Mouse (Mus musculus): ENCODE results near the gene Tgm6. TPM values are rescaled to one million over a fixed set of nuclear protein-coding genes. Genes with fewer than 3 reads are reported as not detected.
A peak's percentile ranks its signal among the peaks of the same experiment; 100 is the strongest.

Gene Tgm6
- polyA plus RNA-seq (2014; fragmentation: Nextera tagmentation; extraction: Ambion mirVana): not detected in 2 replicates

GRCm38 (mm10) chr2:130112116-130112515 is at the start of gene Tgm6:
Gene Tgm6, plus strand, starts transcription at chr2:130112416.
- WGBS: 74% methylated on average over 4 of the region's 4 CpGs
- no peak within 1 kb of the TSS for H3K4me3 ChIP-seq (ENCODE audit: low read depth, low read length)
- H3K9ac ChIP-seq (ENCODE audit: low read length): no peak within 1 kb of the TSS
- no peak within 1 kb of the TSS for H3K27ac ChIP-seq (ENCODE audit: low read depth, low read length)
- H3K4me1 ChIP-seq (ENCODE audit: control insufficient read depth, insufficient read depth, low read length): no peaks in the 10 kb centered on the region
- no peaks in the 10 kb centered on the region for H3K36me3 ChIP-seq (ENCODE audit: control insufficient read depth, insufficient read depth, low read length)
- DNase-seq (ENCODE audit: low spot score) (no peak), ATAC-seq (ENCODE audit: insufficient read depth, low FRiP score, low TSS enrichment) (no peak)
- no peak within 1 kb of the TSS for H3K4me2 ChIP-seq (ENCODE audit: low read depth)
- no peaks in the 10 kb centered on the region for H3K9me3 ChIP-seq (ENCODE audit: control insufficient read depth, low read length)
- H3K27me3 ChIP-seq (ENCODE audit: control insufficient read depth, insufficient read depth, low read length): no peaks in the 10 kb centered on the region

GRCm38 (mm10) chr2:130068228-130068627 is 44.0 kb upstream of the Tgm6 start:
- H3K27ac ChIP-seq (ENCODE audit: low read depth, low read length): no peak overlapping the region
- WGBS: 25% methylated on average over 3 of the region's 3 CpGs
- peak; percentile 26 for DNase-seq (ENCODE audit: low spot score)
- H3K4me1 ChIP-seq (ENCODE audit: control insufficient read depth, insufficient read depth, low read length): no peaks in the 10 kb centered on the region
- H3K9me3 ChIP-seq (ENCODE audit: control insufficient read depth, low read length): no peaks in the 10 kb centered on the region
- no peak for ATAC-seq (ENCODE audit: insufficient read depth, low FRiP score, low TSS enrichment)
- no peak overlapping the region for H3K4me2 ChIP-seq (ENCODE audit: low read depth)
- no peaks in the 10 kb centered on the region for H3K36me3 ChIP-seq (ENCODE audit: control insufficient read depth, insufficient read depth, low read length)
- no peak overlapping the region for H3K9ac ChIP-seq (ENCODE audit: low read length)
- no peaks in the 10 kb centered on the region for H3K27me3 ChIP-seq (ENCODE audit: control insufficient read depth, insufficient read depth, low read length)
- no peak overlapping the region for H3K4me3 ChIP-seq (ENCODE audit: low read depth, low read length)

GRCm38 (mm10) chr2:130070396-130070795 is 41.8 kb upstream of the Tgm6 start:
- no peak for ATAC-seq (ENCODE audit: insufficient read depth, low FRiP score, low TSS enrichment)
- Histone ChIP-seq H3K36me3 (ENCODE audit: control insufficient read depth, insufficient read depth, low read length) (no peaks in the 10 kb centered on the region), H3K27me3 (ENCODE audit: control insufficient read depth, insufficient read depth, low read length) (no peaks in the 10 kb centered on the region), H3K4me2 (ENCODE audit: low read depth) (no peak overlapping the region), H3K4me3 (ENCODE audit: low read depth, low read length) (no peak overlapping the region), H3K9me3 (ENCODE audit: control insufficient read depth, low read length) (no peaks in the 10 kb centered on the region), H3K9ac (ENCODE audit: low read length) (no peak overlapping the region), H3K4me1 (ENCODE audit: control insufficient read depth, insufficient read depth, low read length) (no peaks in the 10 kb centered on the region), H3K27ac (ENCODE audit: low read depth, low read length) (no peak overlapping the region)
- DNase-seq (ENCODE audit: low spot score): no peak
- WGBS: 86% methylated on average over 2 of the region's 2 CpGs

- Histone ChIP-seq H3K4me3 (ENCODE audit: low read depth, low read length) (no peak overlapping the region), H3K27ac (ENCODE audit: low read depth, low read length) (no peak overlapping the region), H3K27me3 (ENCODE audit: control insufficient read depth, insufficient read depth, low read length) (no peaks in the 10 kb centered on the region), H3K36me3 (ENCODE audit: control insufficient read depth, insufficient read depth, low read length) (no peaks in the 10 kb centered on the region), H3K4me2 (ENCODE audit: low read depth) (no peak overlapping the region), H3K9ac (ENCODE audit: low read length) (no peak overlapping the region), H3K9me3 (ENCODE audit: control insufficient read depth, low read length) (no peaks in the 10 kb centered on the region), H3K4me1 (ENCODE audit: control insufficient read depth, insufficient read depth, low read length) (no peaks in the 10 kb centered on the region)
- 90% methylated on average over 4 of the region's 4 CpGs for WGBS
- ATAC-seq (ENCODE audit: insufficient read depth, low FRiP score, low TSS enrichment) (no peak), DNase-seq (ENCODE audit: low spot score) (no peak)
Observed at GRCm38 (mm10) chr2:130112804-130113203, 588 bp downstream of the Tgm6 start.

- Histone ChIP-seq H3K4me3 (ENCODE audit: low read depth, low read length) (no peak overlapping the region), H3K27me3 (ENCODE audit: control insufficient read depth, insufficient read depth, low read length) (no peaks in the 10 kb centered on the region), H3K27ac (ENCODE audit: low read depth, low read length) (no peak overlapping the region), H3K36me3 (ENCODE audit: control insufficient read depth, insufficient read depth, low read length) (no peaks in the 10 kb centered on the region), H3K9ac (ENCODE audit: low read length) (no peak overlapping the region), H3K4me2 (ENCODE audit: low read depth) (no peak overlapping the region), H3K4me1 (ENCODE audit: control insufficient read depth, insufficient read depth, low read length) (no peaks in the 10 kb centered on the region), H3K9me3 (ENCODE audit: control insufficient read depth, low read length) (no peaks in the 10 kb centered on the region)
- no peak for DNase-seq (ENCODE audit: low spot score)
- WGBS: 64% methylated on average over 3 of the region's 3 CpGs
- no peak for ATAC-seq (ENCODE audit: insufficient read depth, low FRiP score, low TSS enrichment)
Observed at GRCm38 (mm10) chr2:130113379-130113778, 1.2 kb downstream of the Tgm6 start.

GRCm38 (mm10) chr2:130118649-130119048 is 6.4 kb downstream of the Tgm6 start:
- WGBS: 75% methylated on average over 7 of the region's 7 CpGs

GRCm38 (mm10) chr2:130125279-130126059 is 13.3 kb downstream of the Tgm6 start:
- no peaks in the 10 kb centered on the region for H3K4me1 ChIP-seq (ENCODE audit: control insufficient read depth, insufficient read depth, low read length)
- ATAC-seq (ENCODE audit: insufficient read depth, low FRiP score, low TSS enrichment): no peak
- no peaks in the 10 kb centered on the region for H3K9me3 ChIP-seq (ENCODE audit: control insufficient read depth, low read length)
- WGBS: 71% methylated on average over 6 of the region's 6 CpGs
- no peak overlapping the region for H3K9ac ChIP-seq (ENCODE audit: low read length)
- H3K4me3 ChIP-seq (ENCODE audit: low read depth, low read length): no peak overlapping the region
- H3K27me3 ChIP-seq (ENCODE audit: control insufficient read depth, insufficient read depth, low read length): no peaks in the 10 kb centered on the region
- no peaks in the 10 kb centered on the region for H3K36me3 ChIP-seq (ENCODE audit: control insufficient read depth, insufficient read depth, low read length)
- no peak overlapping the region for H3K27ac ChIP-seq (ENCODE audit: low read depth, low read length)
- DNase-seq (ENCODE audit: low spot score): no peak
- no peak overlapping the region for H3K4me2 ChIP-seq (ENCODE audit: low read depth)

More at GRCm38 (mm10) chr2:130118649-130119048, 6.4 kb downstream of the Tgm6 start:
- ATAC-seq (ENCODE audit: insufficient read depth, low FRiP score, low TSS enrichment): no peak
- no peaks in the 10 kb centered on the region for H3K9me3 ChIP-seq (ENCODE audit: control insufficient read depth, low read length)
- H3K4me2 ChIP-seq (ENCODE audit: low read depth): no peak overlapping the region
- no peak overlapping the region for H3K4me3 ChIP-seq (ENCODE audit: low read depth, low read length)
- H3K4me1 ChIP-seq (ENCODE audit: control insufficient read depth, insufficient read depth, low read length): no peaks in the 10 kb centered on the region
- H3K36me3 ChIP-seq (ENCODE audit: control insufficient read depth, insufficient read depth, low read length): no peaks in the 10 kb centered on the region
- no peaks in the 10 kb centered on the region for H3K27me3 ChIP-seq (ENCODE audit: control insufficient read depth, insufficient read depth, low read length)
- no peak overlapping the region for H3K9ac ChIP-seq (ENCODE audit: low read length)
- no peak overlapping the region for H3K27ac ChIP-seq (ENCODE audit: low read depth, low read length)
- no peak for DNase-seq (ENCODE audit: low spot score)

GRCm38 (mm10) chr2:130126073-130126472 is 13.9 kb downstream of the Tgm6 start:
- Histone ChIP-seq H3K36me3 (ENCODE audit: control insufficient read depth, insufficient read depth, low read length) (no peaks in the 10 kb centered on the region), H3K4me3 (ENCODE audit: low read depth, low read length) (no peak overlapping the region), H3K9me3 (ENCODE audit: control insufficient read depth, low read length) (no peaks in the 10 kb centered on the region), H3K27me3 (ENCODE audit: control insufficient read depth, insufficient read depth, low read length) (no peaks in the 10 kb centered on the region), H3K27ac (ENCODE audit: low read depth, low read length) (no peak overlapping the region), H3K9ac (ENCODE audit: low read length) (no peak overlapping the region), H3K4me2 (ENCODE audit: low read depth) (no peak overlapping the region), H3K4me1 (ENCODE audit: control insufficient read depth, insufficient read depth, low read length) (no peaks in the 10 kb centered on the region)
- ATAC-seq (ENCODE audit: insufficient read depth, low FRiP score, low TSS enrichment) (no peak), DNase-seq (ENCODE audit: low spot score) (no peak)
- WGBS: 72% methylated on average over 1 of the region's 1 CpGs

GRCm38 (mm10) chr2:130129687-130130086 is 17.5 kb downstream of the Tgm6 start:
- 61% methylated on average over 1 of the region's 1 CpGs for WGBS
- no peak for ATAC-seq (ENCODE audit: insufficient read depth, low FRiP score, low TSS enrichment)
- no peaks in the 10 kb centered on the region for H3K36me3 ChIP-seq (ENCODE audit: control insufficient read depth, insufficient read depth, low read length)

More at GRCm38 (mm10) chr2:130129687-130130086, 17.5 kb downstream of the Tgm6 start:
- Histone ChIP-seq H3K4me3 (ENCODE audit: low read depth, low read length) (no peak overlapping the region), H3K4me2 (ENCODE audit: low read depth) (no peak overlapping the region), H3K27me3 (ENCODE audit: control insufficient read depth, insufficient read depth, low read length) (no peaks in the 10 kb centered on the region), H3K9me3 (ENCODE audit: control insufficient read depth, low read length) (no peaks in the 10 kb centered on the region), H3K27ac (ENCODE audit: low read depth, low read length) (no peak overlapping the region), H3K4me1 (ENCODE audit: control insufficient read depth, insufficient read depth, low read length) (no peaks in the 10 kb centered on the region), H3K9ac (ENCODE audit: low read length) (no peak overlapping the region)
- DNase-seq (ENCODE audit: low spot score): no peak
